Mouse (Mus musculus): ENCODE data around the gene Cacna2d3. TPM values are rescaled to one million over a fixed set of nuclear protein-coding genes. Genes with fewer than 3 reads are reported as not detected.

Gene Cacna2d3
- polyA plus RNA-seq, 2 experiments: 0.03 TPM; not detected in 1

DNA sequence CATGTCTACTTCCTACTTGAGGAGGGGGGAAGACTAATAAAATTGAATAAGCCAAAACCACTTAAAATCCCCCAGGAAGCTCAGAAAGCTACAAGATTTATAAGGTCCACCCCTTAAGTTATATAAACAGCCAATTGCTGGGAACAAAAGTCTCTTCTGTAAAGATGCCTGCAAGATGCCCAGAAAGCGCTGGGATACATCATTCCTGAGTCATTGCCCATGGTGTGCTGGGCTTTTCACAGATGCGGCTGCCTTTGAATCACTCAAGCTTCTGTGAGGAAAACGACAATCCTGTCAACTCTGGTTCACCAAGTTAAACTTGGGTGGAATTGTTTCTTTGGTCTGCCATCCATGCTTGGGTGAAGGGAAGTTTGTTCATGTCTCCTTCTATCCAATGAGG is 165.5 kb downstream of the Cacna2d3 start:
- no peaks in the 10 kb centered on the region for H3K9me3 ChIP-seq (ENCODE audit: control insufficient read depth, low read length)
- no peak for ATAC-seq (ENCODE audit: insufficient read depth)
- H3K9ac ChIP-seq (replicated peaks): no peak overlapping the region
- H3K4me2 ChIP-seq (ENCODE audit: low read depth): no peak overlapping the region
- no peak overlapping the region for H3K27ac ChIP-seq
- no peaks in the 10 kb centered on the region for H3K27me3 ChIP-seq (ENCODE audit: control insufficient read depth, insufficient read depth, low read length)
- H3K36me3 ChIP-seq (replicated peaks; ENCODE audit: control insufficient read depth, insufficient read depth, low read depth): no peaks in the 10 kb centered on the region
- H3K4me3 ChIP-seq (ENCODE audit: insufficient read depth in 1 of 2, low read depth in 2 of 2, low read length in 2 of 2): no peak overlapping the region
- 63% methylated on average over 3 of the region's 3 CpGs for WGBS (ENCODE audit: insufficient replicate concordance)
- no peaks in the 10 kb centered on the region for H3K4me1 ChIP-seq (replicated peaks; ENCODE audit: control insufficient read depth in 2 of 2, insufficient read depth in 2 of 2, low read length in 1 of 2)
- TF ChIP-seq EP300 (IDR thresholded peaks at IDR 0.05; ENCODE audit: low read depth): no peak
- no peak for TF ChIP-seq CTCF (IDR thresholded peaks at IDR 0.05; ENCODE audit: low read depth)
- no peak for DNase-seq (ENCODE audit: low read depth in 3 of 3, low spot score in 3 of 3)

DNA sequence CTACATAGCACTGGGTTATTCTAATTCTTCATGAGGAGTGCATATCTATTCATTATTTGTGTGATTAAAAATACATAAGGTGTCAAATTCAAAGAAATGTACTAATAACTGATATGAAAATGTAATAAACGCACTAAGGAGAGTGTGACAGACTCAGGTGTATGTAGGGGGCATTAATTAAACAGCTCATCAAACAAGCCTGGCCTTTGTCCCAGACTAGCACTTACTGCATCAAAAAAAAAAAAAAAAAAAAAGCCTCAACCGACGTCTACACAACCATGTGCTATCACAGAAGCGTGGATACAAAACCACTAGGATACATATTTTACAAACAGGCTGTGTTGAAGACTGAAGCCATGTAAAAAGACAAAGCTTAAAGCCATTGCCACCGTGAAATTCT is 169.2 kb downstream of the Cacna2d3 start:
- Histone ChIP-seq H3K9ac (replicated peaks) (no peak overlapping the region), H3K9me3 (ENCODE audit: control insufficient read depth, low read length) (no peaks in the 10 kb centered on the region), H3K4me1 (replicated peaks; ENCODE audit: control insufficient read depth in 2 of 2, insufficient read depth in 2 of 2, low read length in 1 of 2) (no peaks in the 10 kb centered on the region), H3K4me2 (ENCODE audit: low read depth) (no peak overlapping the region), H3K27me3 (ENCODE audit: control insufficient read depth, insufficient read depth, low read length) (no peaks in the 10 kb centered on the region), H3K4me3 (ENCODE audit: insufficient read depth in 1 of 2, low read depth in 2 of 2, low read length in 2 of 2) (no peak overlapping the region), H3K36me3 (replicated peaks; ENCODE audit: control insufficient read depth, insufficient read depth, low read depth) (no peaks in the 10 kb centered on the region), H3K27ac (no peak overlapping the region)
- 59% methylated on average over 5 of the region's 5 CpGs for WGBS (ENCODE audit: insufficient replicate concordance)
- TF ChIP-seq EP300 (IDR thresholded peaks at IDR 0.05; ENCODE audit: low read depth) (no peak), CTCF (IDR thresholded peaks at IDR 0.05; ENCODE audit: low read depth) (no peak)
- DNase-seq (ENCODE audit: low read depth in 3 of 3, low spot score in 3 of 3) (no peak), ATAC-seq (ENCODE audit: insufficient read depth) (no peak)

DNA sequence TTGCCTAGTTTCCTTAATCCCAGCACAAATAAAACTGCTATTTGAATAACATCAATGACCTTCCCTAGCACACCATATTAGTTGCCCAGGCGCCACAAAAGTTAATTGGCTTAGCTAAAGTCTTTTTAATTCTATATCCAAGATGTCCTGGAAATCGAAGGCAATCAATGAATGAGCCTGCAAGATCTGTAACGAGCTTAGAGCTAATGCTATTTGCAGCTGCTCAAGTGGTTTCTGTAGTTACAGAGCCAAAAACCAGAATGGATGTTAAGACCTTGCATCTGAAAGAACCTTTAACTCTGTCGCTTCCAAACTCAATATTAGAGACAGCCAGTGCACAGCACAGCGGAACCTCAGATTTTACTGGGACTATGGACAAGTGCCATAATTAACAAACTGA is 173.0 kb downstream of the Cacna2d3 start:
- WGBS (ENCODE audit: insufficient replicate concordance): 51% methylated on average over 5 of the region's 5 CpGs
- no peak overlapping the region for H3K27ac ChIP-seq
- H3K4me3 ChIP-seq (ENCODE audit: insufficient read depth in 1 of 2, low read depth in 2 of 2, low read length in 2 of 2): no peak overlapping the region
- DNase-seq (ENCODE audit: low read depth in 3 of 3, low spot score in 3 of 3) (no peak), ATAC-seq (ENCODE audit: insufficient read depth) (no peak)
- no peaks in the 10 kb centered on the region for H3K27me3 ChIP-seq (ENCODE audit: control insufficient read depth, insufficient read depth, low read length)
- no peak overlapping the region for H3K4me2 ChIP-seq (ENCODE audit: low read depth)
- H3K9me3 ChIP-seq (ENCODE audit: control insufficient read depth, low read length): no peaks in the 10 kb centered on the region
- H3K36me3 ChIP-seq (replicated peaks; ENCODE audit: control insufficient read depth, insufficient read depth, low read depth): no peaks in the 10 kb centered on the region
- H3K9ac ChIP-seq (replicated peaks): no peak overlapping the region
- no peaks in the 10 kb centered on the region for H3K4me1 ChIP-seq (replicated peaks; ENCODE audit: control insufficient read depth in 2 of 2, insufficient read depth in 2 of 2, low read length in 1 of 2)
- no peak for TF ChIP-seq CTCF (IDR thresholded peaks at IDR 0.05; ENCODE audit: low read depth)
- no peak for TF ChIP-seq EP300 (IDR thresholded peaks at IDR 0.05; ENCODE audit: low read depth)

- no peaks in the 10 kb centered on the region for H3K36me3 ChIP-seq (replicated peaks; ENCODE audit: control insufficient read depth, insufficient read depth, low read depth)
- no peak for TF ChIP-seq EP300 (IDR thresholded peaks at IDR 0.05; ENCODE audit: low read depth)
- no peak for TF ChIP-seq CTCF (IDR thresholded peaks at IDR 0.05; ENCODE audit: low read depth)
- no peaks in the 10 kb centered on the region for H3K9me3 ChIP-seq (ENCODE audit: control insufficient read depth, low read length)
- WGBS (ENCODE audit: insufficient replicate concordance): 50% methylated on average over 3 of the region's 3 CpGs
- DNase-seq (ENCODE audit: low read depth in 3 of 3, low spot score in 3 of 3): no peak
- no peaks in the 10 kb centered on the region for H3K27me3 ChIP-seq (ENCODE audit: control insufficient read depth, insufficient read depth, low read length)
- H3K9ac ChIP-seq (replicated peaks): no peak overlapping the region
- no peak overlapping the region for H3K4me3 ChIP-seq (ENCODE audit: insufficient read depth in 1 of 2, low read depth in 2 of 2, low read length in 2 of 2)
- no peak overlapping the region for H3K27ac ChIP-seq
- no peak for ATAC-seq (ENCODE audit: insufficient read depth)
- no peak overlapping the region for H3K4me2 ChIP-seq (ENCODE audit: low read depth)
- no peaks in the 10 kb centered on the region for H3K4me1 ChIP-seq (replicated peaks; ENCODE audit: control insufficient read depth in 2 of 2, insufficient read depth in 2 of 2, low read length in 1 of 2)
Measured at GRCm38 (mm10) chr14:29530516-29530915, 191.1 kb downstream of the Cacna2d3 start.

- TF ChIP-seq CTCF (IDR thresholded peaks at IDR 0.05; ENCODE audit: low read depth) (no peak), EP300 (IDR thresholded peaks at IDR 0.05; ENCODE audit: low read depth) (no peak)
- Histone ChIP-seq H3K36me3 (replicated peaks; ENCODE audit: control insufficient read depth, insufficient read depth, low read depth) (no peaks in the 10 kb centered on the region), H3K4me3 (ENCODE audit: insufficient read depth in 1 of 2, low read depth in 2 of 2, low read length in 2 of 2) (no peak overlapping the region), H3K9me3 (ENCODE audit: control insufficient read depth, low read length) (no peaks in the 10 kb centered on the region), H3K27ac (no peak overlapping the region), H3K27me3 (ENCODE audit: control insufficient read depth, insufficient read depth, low read length) (no peaks in the 10 kb centered on the region), H3K4me1 (replicated peaks; ENCODE audit: control insufficient read depth in 2 of 2, insufficient read depth in 2 of 2, low read length in 1 of 2) (no peaks in the 10 kb centered on the region), H3K4me2 (ENCODE audit: low read depth) (no peak overlapping the region), H3K9ac (replicated peaks) (no peak overlapping the region)
- DNase-seq (ENCODE audit: low read depth in 3 of 3, low spot score in 3 of 3) (no peak), ATAC-seq (ENCODE audit: insufficient read depth) (no peak)
- 55% methylated on average over 10 of the region's 10 CpGs for WGBS (ENCODE audit: insufficient replicate concordance)
Measured at GRCm38 (mm10) chr14:29528696-29529095, 193.0 kb downstream of the Cacna2d3 start.

Data from liver, embryonic 14.5 days (tissue).